ENCODE assay signal across 9 mouse cellular contexts in the genomic region with DNA sequence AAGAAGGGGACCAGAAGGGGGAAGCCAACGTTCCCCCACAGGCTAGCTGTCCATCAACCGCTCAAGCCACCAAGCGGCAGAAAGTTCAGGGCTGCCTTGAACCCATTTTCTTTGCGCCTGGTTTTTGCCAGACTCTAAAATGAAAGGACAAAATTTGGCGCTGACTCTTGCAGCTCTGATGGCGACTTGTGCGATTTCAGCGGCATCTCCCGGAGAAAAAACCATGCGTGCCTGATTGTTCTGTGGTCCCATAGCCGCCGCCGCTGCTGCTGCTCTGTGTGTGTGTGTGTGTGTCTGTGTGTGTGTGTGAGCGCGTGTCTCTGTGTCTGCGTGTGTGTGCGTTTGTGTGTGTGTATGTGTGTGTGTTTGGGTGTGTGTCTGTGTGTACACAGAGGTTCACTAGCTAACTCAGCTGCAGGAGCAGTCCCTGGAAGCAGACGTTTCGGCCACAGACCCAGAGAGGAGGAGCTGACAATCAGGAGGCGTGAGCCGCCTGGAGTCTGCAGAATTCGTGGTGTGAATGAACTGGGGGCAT. TPM values are rescaled to one million over a fixed set of nuclear protein-coding genes. Genes with fewer than 3 reads are reported as not detected.
DNase-seq lines count a peak whose midpoint lies in the region; ATAC-seq and TF ChIP-seq lines count a peak whose summit lies in the region.
"Had no signal": no experiment of that assay in that cellular context is flagged by ENCODE, and none has a peak within 500 bp of the region (broad histone marks: within the 10 kb centered on the region; RNA-seq: fewer than 3 reads in every experiment).

No protein-coding gene starts in this region.

- WGBS in spleen, adult 2 months = 1% methylated on average over 22 of the region's 22 CpGs
- WGBS in embryonic facial prominence, embryonic 15.5 days = under 1% methylated on average over 22 of the region's 22 CpGs
- WGBS in heart, postnatal 0 days = under 1% methylated on average over 22 of the region's 22 CpGs

- no peak for TF ChIP-seq EP300 in heart, postnatal 0 days (IDR thresholded peaks at IDR 0.05; ENCODE audit: low read depth)

- H3K9ac ChIP-seq in embryonic facial prominence, embryonic 15.5 days = peak overlapping the region; percentile 90
- H3K9ac ChIP-seq in heart, postnatal 0 days (replicated peaks; ENCODE audit: low read depth, low read length) = peak overlapping the region; percentile 49

- H3K36me3 ChIP-seq in spleen, adult 2 months (ENCODE audit: control insufficient read depth, insufficient read depth, low read length) = no peaks in the 10 kb centered on the region
- no peaks in the 10 kb centered on the region for H3K36me3 ChIP-seq in embryonic facial prominence, embryonic 15.5 days
- no peaks in the 10 kb centered on the region for H3K36me3 ChIP-seq in heart, postnatal 0 days (replicated peaks; ENCODE audit: control insufficient read depth, insufficient read depth, low read length)
- no peaks in the 10 kb centered on the region for H3K36me3 ChIP-seq in testis, adult 2 months (ENCODE audit: control insufficient read depth, insufficient read depth, low read length)

- peak overlapping the region; percentile 28; the same call in 1 of the 2 replicates for H3K4me3 ChIP-seq in spleen, adult 2 months (ENCODE audit: extremely low read depth, insufficient read depth, insufficient read length)
- peak overlapping the region; percentile 75 for H3K4me3 ChIP-seq in embryonic facial prominence, embryonic 15.5 days (replicated peaks)
- peak overlapping the region; percentile 67 for H3K4me3 ChIP-seq in heart, postnatal 0 days (ENCODE audit: low read depth, low read length)
- peak overlapping the region; percentile 63 for H3K4me3 ChIP-seq in testis, adult 2 months (ENCODE audit: control insufficient read depth, low read depth, low read length)

- H3K9me3 ChIP-seq in embryonic facial prominence, embryonic 15.5 days (replicated peaks) = no peaks in the 10 kb centered on the region
- H3K9me3 ChIP-seq in heart, postnatal 0 days (replicated peaks; ENCODE audit: control insufficient read depth, low read length) = no peaks in the 10 kb centered on the region

- H3K27ac ChIP-seq in spleen, adult 2 months (ENCODE audit: insufficient read depth, low read length) = peak overlapping the region; percentile 66; the same call in 1 of the 2 replicates
- peak overlapping the region; percentile 99 for H3K27ac ChIP-seq in embryonic facial prominence, embryonic 15.5 days (replicated peaks)
- H3K27ac ChIP-seq in heart, postnatal 0 days (ENCODE audit: low read depth) = peak overlapping the region; percentile 7; the same call in 1 of the 2 replicates
- H3K27ac ChIP-seq in testis, adult 2 months (ENCODE audit: control insufficient read depth, insufficient read depth, low read depth, low read length) = peak overlapping the region; percentile 61
- H3K27ac ChIP-seq: macrophage had no signal

- ATAC-seq in embryonic facial prominence, embryonic 15.5 days (ENCODE audit: insufficient number of reproducible peaks, low FRiP score, low TSS enrichment, low read depth) = 0 out of 2 replicates have a peak, but pooled peaks have one; percentile 20
- ATAC-seq in heart, postnatal 0 days (ENCODE audit: insufficient read depth, low read depth) = no peak; the same call in 1 of the 2 replicates
- ATAC-seq in erythroid progenitor cell, adult 5-6 weeks (replicated peaks; ENCODE audit: low FRiP score, poor library complexity, severe bottlenecking) = no peak

- H3K27me3 ChIP-seq in spleen, adult 2 months (ENCODE audit: control insufficient read depth, insufficient read depth, low read length) = peaks cover 12% of the 10 kb centered on the region
- H3K27me3 ChIP-seq in embryonic facial prominence, embryonic 15.5 days = no peaks in the 10 kb centered on the region
- H3K27me3 ChIP-seq in heart, postnatal 0 days (ENCODE audit: control insufficient read depth, insufficient read depth, low read length) = peaks cover 58% of the 10 kb centered on the region
- peaks cover 3% of the 10 kb centered on the region; the same call in 1 of the 2 replicates for H3K27me3 ChIP-seq in testis, adult 2 months (ENCODE audit: control insufficient read depth, insufficient read depth, low read length)

- TF ChIP-seq POLR2A in spleen, adult 2 months (IDR thresholded peaks at IDR 0.05; ENCODE audit: low read depth, low read length) = no peak
- TF ChIP-seq POLR2A in testis, adult 2 months (IDR thresholded peaks at IDR 0.05; ENCODE audit: control insufficient read depth, low read depth, low read length) = no peak

- TF ChIP-seq CTCF in spleen, adult 2 months (IDR thresholded peaks at IDR 0.05; ENCODE audit: extremely low read depth, insufficient read depth, insufficient read length, insufficient replicate concordance) = no peak
- TF ChIP-seq CTCF in heart, postnatal 0 days (IDR thresholded peaks at IDR 0.05; ENCODE audit: low read depth) = no peak
- no peak for TF ChIP-seq CTCF in testis, adult 2 months (IDR thresholded peaks at IDR 0.05; ENCODE audit: control insufficient read depth, insufficient read depth, insufficient replicate concordance, low read depth, low read length)

- H3K4me2 ChIP-seq in embryonic facial prominence, embryonic 15.5 days (replicated peaks) = peak overlapping the region; percentile 76
- H3K4me2 ChIP-seq in heart, postnatal 0 days (ENCODE audit: low read depth, low read length) = peak overlapping the region; percentile 96

- H3K4me1 ChIP-seq in spleen, adult 2 months (ENCODE audit: control insufficient read depth, insufficient read depth, insufficient read length) = no peaks in the 10 kb centered on the region; the same call in 1 of the 2 replicates
- H3K4me1 ChIP-seq in embryonic facial prominence, embryonic 15.5 days = 0 out of 2 replicates have a peak, but pooled peaks cover 4% of the 10 kb centered on the region
- peaks cover 8% of the 10 kb centered on the region; the same call in 1 of the 2 replicates for H3K4me1 ChIP-seq in heart, postnatal 0 days (ENCODE audit: control insufficient read depth, insufficient read depth)
- peaks cover 3% of the 10 kb centered on the region; the same call in 1 of the 2 replicates for H3K4me1 ChIP-seq in testis, adult 2 months (ENCODE audit: control insufficient read depth, insufficient read depth, low read length)

- no peak for DNase-seq in spleen, adult 2 months (ENCODE audit: low read depth in 1 of 2, low spot score in 2 of 2)
- no peak for DNase-seq in spleen, adult 18-20 months
- DNase-seq in heart, postnatal 0 days (ENCODE audit: low spot score) = no peak
- DNase-seq in kidney, postnatal 25 days = peak; percentile 53 to 66
- DNase-seq in mesoderm, embryonic 11.5 days (ENCODE audit: low read depth, low spot score) = peak; percentile 67

RNA-seq across cellular contexts. Expression of a gene that starts 0.6 kb away (rescaled TPM):
- polyA plus RNA-seq in spleen, adult 2 months (2012; rRNA removed) = 2.4 and 2.9 TPM in 2 replicates
- 158 and 164 TPM in 2 replicates for polyA plus RNA-seq in embryonic facial prominence, embryonic 15.5 days (2015; fragmentation: Nextera tagmentation; extraction: Ambion mirVana)
- 3.3 and 4.2 TPM in 2 replicates for total RNA-seq in heart, postnatal 0 days (2014; rRNA removed; ENCODE audit: low replicate concordance)
- polyA plus RNA-seq in heart, postnatal 0 days (2015; fragmentation: Nextera tagmentation; extraction: Ambion mirVana) = 3.9 and 4.3 TPM in 2 replicates
- 1.1 and 1.3 TPM in 2 replicates for polyA plus RNA-seq in testis, adult 2 months (2012; rRNA removed)
- not detected in 2 replicates for total RNA-seq in erythroid progenitor cell, adult 5-6 weeks (2015; ENCODE audit: low replicate concordance)
- not detected in 2 replicates for total RNA-seq in erythroid progenitor cell, adult 5-6 weeks (2017; ENCODE audit: low replicate concordance)
- polyA plus RNA-seq: macrophage had no signal

Comparison
In these comparisons a context has a peak if more than half of its experiments do, and no peak if none do; other contexts are left out.
1. DNase-seq: peak in kidney, postnatal 25 days (2 of 2) and mesoderm, embryonic 11.5 days (single experiment); none in spleen, adult 2 months (0 of 2), spleen, adult 18-20 months (0 of 2) and heart, postnatal 0 days (single experiment).
2. H3K27ac ChIP-seq: peak in every context shown above with its lines; median percentile 99 in embryonic facial prominence, embryonic 15.5 days; 66 in spleen, adult 2 months; 61 in testis, adult 2 months; 7 in heart, postnatal 0 days.
3. RNA of a gene that starts 0.6 kb away (polyA plus RNA-seq): 158 to 164 TPM in embryonic facial prominence, embryonic 15.5 days; 3.9 to 4.3 TPM in heart, postnatal 0 days, 2.4 to 2.9 TPM in spleen, adult 2 months and 1.1 to 1.3 TPM in testis, adult 2 months; every median in the first group is over 10 times any median in the second.
4. Peak in every context shown above with its lines, with median percentiles within 50 percentile points of each other: H3K4me3 ChIP-seq.